Mouse (Mus musculus) G1E (cell line): ENCODE data around the gene Oat.

ENCODE experiments used
- CTCF ChIP-seq: IDR thresholded peaks from 2 replicates; pipeline ENCODE4 v1.5.1; 2012; ENCODE audit warnings: low read depth, low read length, inconsistent platforms, mixed read lengths
- GATA1 ChIP-seq: IDR thresholded peaks from 2 replicates; pipeline ENCODE4 v1.6.1; 2012; ENCODE audit warnings: borderline replicate concordance, low read length, inconsistent platforms, mixed read lengths
- GATA2 ChIP-seq: IDR thresholded peaks from 2 replicates; pipeline ENCODE4 v1.6.1; 2012; ENCODE audit warnings: low read depth, low read length, inconsistent platforms, borderline replicate concordance
- POLR2AphosphoS5 ChIP-seq: IDR thresholded peaks from 2 replicates; pipeline ENCODE4 v1.6.1; 2012; ENCODE audit warnings: low read depth, low read length, inconsistent platforms; ENCODE audit not compliant: insufficient replicate concordance
- TAL1 ChIP-seq: conservative IDR thresholded peaks from 2 replicates; pipeline ENCODE4 v1.6.1; 2012; ENCODE audit warnings: low read depth, low read length, inconsistent platforms, mixed read lengths

DNA sequence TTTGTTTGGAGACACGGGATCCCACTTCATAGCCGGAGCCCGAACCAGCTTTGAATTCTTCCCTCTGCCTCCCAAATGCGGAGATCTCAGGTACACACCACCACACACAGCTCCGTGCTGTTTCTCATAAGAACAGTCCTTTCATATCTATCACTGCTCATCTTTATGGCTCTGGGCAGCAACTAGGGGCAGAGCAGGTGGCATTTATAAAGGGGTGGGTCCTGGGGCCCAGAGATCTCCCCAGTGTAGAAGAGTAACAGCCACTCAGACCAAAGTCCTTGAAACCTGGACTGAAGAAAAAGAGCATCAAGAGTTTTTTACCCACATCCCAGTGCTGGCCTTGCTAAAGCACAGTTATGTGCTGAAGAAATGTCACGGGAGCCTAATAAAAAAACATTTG, 4.3 kb upstream of the Oat start:
- TF ChIP-seq CTCF = no peak
- TF ChIP-seq GATA1 = no peak
- no peak for TF ChIP-seq TAL1
- TF ChIP-seq GATA2 = no peak
- TF ChIP-seq POLR2AphosphoS5 = no peak
